Mouse (Mus musculus) liver, adult 2 months (tissue): ENCODE data around the gene Rpl4.

Source experiments
- CTCF ChIP-seq: fragments of 200-500 bp; IDR thresholded peaks from 2 replicates; pipeline ENCODE4 v1.5.1; 2011; ENCODE audit warnings: low read depth, low read length, control low read depth
- POLR2A ChIP-seq: fragments of 200-500 bp; IDR thresholded peaks from 2 replicates; pipeline ENCODE4 v1.6.1; 2011; ENCODE audit warnings: low read length, control low read depth; ENCODE audit not compliant: insufficient read depth; ENCODE audit errors: extremely low read depth

DNA sequence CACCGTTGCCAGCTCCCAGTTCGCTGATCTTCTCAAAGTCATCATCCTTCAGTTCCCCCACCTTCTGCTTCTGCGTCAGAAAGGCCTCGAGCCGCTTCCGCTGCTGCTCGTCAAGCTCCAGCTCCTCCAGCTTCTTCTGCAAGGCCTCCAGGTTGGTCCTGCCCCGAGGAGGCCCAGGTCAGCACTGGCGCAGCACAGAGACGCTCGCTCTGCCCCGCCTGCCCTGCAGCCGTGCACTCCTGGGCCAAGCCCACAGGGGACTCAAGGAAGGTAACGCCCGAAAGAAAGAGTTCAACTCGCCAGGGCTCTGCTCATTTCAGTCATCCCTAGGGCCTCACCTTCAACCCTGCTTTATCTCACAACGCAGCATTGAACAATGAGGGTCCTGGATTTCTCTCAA is 41.3 kb downstream of the Rpl4 start:
- no peak for TF ChIP-seq POLR2A
- TF ChIP-seq CTCF = no peak
